Mouse (Mus musculus) urinary bladder, postnatal 4 days (tissue): Measurements from ENCODE around the gene Fam171b.
A peak's percentile ranks its signal among the peaks of the same experiment; 100 is the strongest.

ENCODE experiments used
- DNase-seq, 2 experiments: peaks; one replicate each; pipeline ENCODE4 v3.0.0; 2021 to 2022; ENCODE audit warnings: low spot score in 2 of 2

Fam171b gene

GRCm38 (mm10) chr2:83812483-83813272, at the start of gene Fam171b:
Fam171b (plus strand) TSS chr2:83812636.
- peak; percentile 62 to 75 for DNase-seq

GRCm38 (mm10) chr2:83766058-83766457, 46.4 kb upstream of the Fam171b start:
- DNase-seq: no peak

- no peak for DNase-seq
Observed at GRCm38 (mm10) chr2:83766878-83767277, 45.6 kb upstream of the Fam171b start.

- DNase-seq: no peak
Observed at GRCm38 (mm10) chr2:83768311-83769047, 44.0 kb upstream of the Fam171b start.

- no peak for DNase-seq
Observed at GRCm38 (mm10) chr2:83771155-83771812, 41.2 kb upstream of the Fam171b start.

- DNase-seq: no peak
Observed at GRCm38 (mm10) chr2:83791330-83792073, 20.9 kb upstream of the Fam171b start.

- DNase-seq: no peak
Observed at GRCm38 (mm10) chr2:83792102-83792501, 20.3 kb upstream of the Fam171b start.

- no peak for DNase-seq
Observed at GRCm38 (mm10) chr2:83795766-83796165, 16.7 kb upstream of the Fam171b start.

- DNase-seq: no peak
Observed at GRCm38 (mm10) chr2:83797902-83798497, 14.4 kb upstream of the Fam171b start.

GRCm38 (mm10) chr2:83813273-83813892, 947 bp downstream of the Fam171b start:
- DNase-seq: no peak

- DNase-seq: no peak
Observed at GRCm38 (mm10) chr2:83814009-83814408, 1.6 kb downstream of the Fam171b start.

- DNase-seq: no peak
Observed at GRCm38 (mm10) chr2:83816147-83816546, 3.7 kb downstream of the Fam171b start.

GRCm38 (mm10) chr2:83825161-83825560, 12.7 kb downstream of the Fam171b start:
- no peak for DNase-seq

- DNase-seq: no peak
Observed at GRCm38 (mm10) chr2:83828895-83829539, 16.6 kb downstream of the Fam171b start.

- no peak for DNase-seq
Observed at GRCm38 (mm10) chr2:83832903-83833302, 20.5 kb downstream of the Fam171b start.

GRCm38 (mm10) chr2:83835313-83836070, 23.1 kb downstream of the Fam171b start:
- no peak for DNase-seq

- DNase-seq: no peak
Observed at GRCm38 (mm10) chr2:83848495-83848894, 36.1 kb downstream of the Fam171b start.

- no peak for DNase-seq
Observed at GRCm38 (mm10) chr2:83853423-83853822, 41.0 kb downstream of the Fam171b start.

- DNase-seq: no peak
Observed at GRCm38 (mm10) chr2:83856236-83856635, 43.8 kb downstream of the Fam171b start.
